Mouse (Mus musculus) heart, postnatal 36 days (tissue): ENCODE results near the gene Abcc9. TPM values are rescaled to one million over a fixed set of nuclear protein-coding genes. Genes with fewer than 3 reads are reported as not detected.
A peak's percentile ranks its signal among the peaks of the same experiment; 100 is the strongest.

Experiments
- DNase-seq, 2 experiments: peaks; one replicate each; pipeline ENCODE4 v3.0.0; 2021 to 2022
- intact Hi-C: fragments of 180-260 bp; cut with DNase I; formaldehyde crosslinking; loops from one replicate; pipeline ENCODE4 v1.15.1; 2025
- total RNA-seq, 2 experiments: library from RNA; stranded (reverse); gene quantifications; 2 replicates each; pipeline ENCODE4 v1.2.3; 2021

Gene Abcc9
- total RNA-seq, 2 experiments from 2014 or later = 238 to 242 TPM

DNA sequence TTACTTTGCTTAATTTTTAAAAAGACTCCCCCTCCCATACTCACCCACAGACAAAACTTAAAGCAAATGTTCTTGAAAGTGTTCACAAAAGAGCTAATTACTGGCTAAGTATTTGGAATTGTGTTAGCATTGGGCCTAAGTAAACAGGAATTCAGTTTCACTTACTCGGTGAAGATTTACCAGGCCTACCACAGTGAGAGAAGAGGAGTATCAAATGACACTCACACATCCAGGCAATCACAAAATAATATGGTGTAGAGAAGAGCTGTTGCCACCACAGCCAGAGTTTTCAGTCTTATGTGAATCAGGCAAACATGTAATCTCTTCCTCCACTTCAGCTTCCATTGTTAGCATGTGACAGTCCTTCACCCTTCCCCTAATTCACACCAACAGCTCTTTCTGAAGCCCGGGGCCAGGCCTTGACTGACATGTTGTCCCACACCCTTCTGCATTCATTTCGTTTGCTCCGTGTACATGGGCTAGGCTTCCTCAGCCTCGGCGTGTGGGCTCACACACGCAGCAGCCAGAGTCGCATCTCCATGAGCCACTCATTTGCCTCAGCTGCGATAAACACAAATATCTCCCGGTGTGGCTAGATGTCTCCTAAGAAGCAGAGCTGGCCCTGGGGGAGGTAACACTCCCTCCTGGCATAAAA is 67.5 kb downstream of the Abcc9 start:
- no peak for DNase-seq
- intact Hi-C loops = no loop called here

DNA sequence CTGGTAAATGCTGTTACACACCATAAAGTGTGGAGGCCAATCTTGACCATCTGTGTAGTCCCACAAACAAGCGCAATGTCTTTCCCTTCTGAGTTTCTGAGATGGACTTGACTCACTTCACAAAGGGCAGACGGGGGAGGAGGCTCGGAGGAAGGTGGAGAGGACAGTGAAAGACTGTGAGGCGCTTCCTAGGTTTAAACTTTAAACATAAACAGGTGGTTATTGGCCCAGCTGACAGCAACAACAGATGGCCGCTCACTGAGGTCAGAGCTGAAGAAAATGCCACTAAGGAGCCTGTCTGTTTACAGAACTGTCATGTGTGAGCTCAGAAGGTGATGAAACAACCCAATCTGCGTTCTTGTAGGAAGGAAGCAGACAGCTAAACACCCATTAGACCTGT is 78.8 kb downstream of the Abcc9 start:
- DNase-seq = no peak
- intact Hi-C loops = no loop called here

DNA sequence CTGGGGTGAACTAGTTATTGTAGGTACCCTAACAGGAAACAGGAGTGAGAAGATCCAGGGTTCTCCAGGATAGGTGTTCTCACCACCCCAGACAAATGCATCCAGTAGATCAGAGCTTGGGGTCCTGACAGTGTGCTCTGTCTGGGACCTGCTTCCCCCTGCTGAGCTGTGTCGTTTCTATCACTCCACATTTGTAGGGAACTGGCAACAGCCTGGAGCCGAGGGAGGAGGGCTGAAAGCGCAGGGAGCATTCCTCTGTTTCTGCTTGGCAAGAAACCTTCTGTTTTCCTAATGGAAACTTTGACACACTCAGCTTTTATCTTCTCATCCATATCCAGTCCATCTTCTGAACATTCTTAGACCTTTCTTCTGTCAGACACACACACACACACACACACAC is 85.5 kb downstream of the Abcc9 start:
- intact Hi-C loops = no loop called here
- DNase-seq = peak in 1 of 2 experiments; percentile 25

DNA sequence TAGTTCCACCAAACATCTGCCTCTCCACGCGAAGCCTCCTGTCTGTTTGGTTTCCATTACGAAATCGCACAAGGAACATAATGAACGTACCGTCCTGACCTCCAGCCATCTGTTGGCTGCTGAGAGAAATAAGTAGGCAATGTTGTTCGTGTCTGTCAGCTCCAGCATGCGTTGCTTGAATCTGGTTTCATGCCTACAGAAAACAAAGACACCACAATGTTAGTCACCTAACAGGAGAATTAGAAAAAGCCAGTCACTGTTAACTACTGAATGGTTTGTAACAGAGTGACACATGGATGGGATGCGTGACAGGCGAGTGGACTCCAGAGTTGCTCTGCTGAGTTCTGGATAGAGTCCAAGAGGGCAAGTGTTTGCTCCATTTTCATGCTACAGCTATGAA is 87.8 kb downstream of the Abcc9 start:
- intact Hi-C loops = loop anchor here (5.0 kb wide), 1 partner anchor 108 kb away; no protein-coding TSS in a partner anchor
- DNase-seq = peak; percentile 24 to 31

DNA sequence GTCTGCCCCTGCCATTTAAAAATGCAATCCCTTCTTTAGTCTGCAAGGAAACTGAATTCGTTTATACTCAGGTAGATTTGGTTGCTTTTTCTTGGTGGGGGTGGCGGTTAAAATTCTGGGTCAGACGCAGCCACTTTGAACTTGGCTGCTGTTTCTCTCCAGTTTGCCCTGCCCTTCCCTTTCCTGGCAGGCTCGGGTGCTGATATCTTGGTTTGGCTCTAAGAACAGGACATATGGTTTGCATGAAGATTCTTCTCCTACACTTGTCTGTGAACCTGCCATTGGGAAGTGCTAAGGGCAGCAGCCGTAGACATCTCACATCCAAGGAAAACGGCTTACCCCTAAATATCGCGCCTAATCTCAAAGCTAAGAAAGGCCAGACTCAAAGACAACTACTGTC is 89.7 kb downstream of the Abcc9 start:
- intact Hi-C loops = loop anchor here (5.0 kb wide), 1 partner anchor 110 kb away; no protein-coding TSS in a partner anchor
- DNase-seq = peak in 1 of 2 experiments; percentile 12

DNA sequence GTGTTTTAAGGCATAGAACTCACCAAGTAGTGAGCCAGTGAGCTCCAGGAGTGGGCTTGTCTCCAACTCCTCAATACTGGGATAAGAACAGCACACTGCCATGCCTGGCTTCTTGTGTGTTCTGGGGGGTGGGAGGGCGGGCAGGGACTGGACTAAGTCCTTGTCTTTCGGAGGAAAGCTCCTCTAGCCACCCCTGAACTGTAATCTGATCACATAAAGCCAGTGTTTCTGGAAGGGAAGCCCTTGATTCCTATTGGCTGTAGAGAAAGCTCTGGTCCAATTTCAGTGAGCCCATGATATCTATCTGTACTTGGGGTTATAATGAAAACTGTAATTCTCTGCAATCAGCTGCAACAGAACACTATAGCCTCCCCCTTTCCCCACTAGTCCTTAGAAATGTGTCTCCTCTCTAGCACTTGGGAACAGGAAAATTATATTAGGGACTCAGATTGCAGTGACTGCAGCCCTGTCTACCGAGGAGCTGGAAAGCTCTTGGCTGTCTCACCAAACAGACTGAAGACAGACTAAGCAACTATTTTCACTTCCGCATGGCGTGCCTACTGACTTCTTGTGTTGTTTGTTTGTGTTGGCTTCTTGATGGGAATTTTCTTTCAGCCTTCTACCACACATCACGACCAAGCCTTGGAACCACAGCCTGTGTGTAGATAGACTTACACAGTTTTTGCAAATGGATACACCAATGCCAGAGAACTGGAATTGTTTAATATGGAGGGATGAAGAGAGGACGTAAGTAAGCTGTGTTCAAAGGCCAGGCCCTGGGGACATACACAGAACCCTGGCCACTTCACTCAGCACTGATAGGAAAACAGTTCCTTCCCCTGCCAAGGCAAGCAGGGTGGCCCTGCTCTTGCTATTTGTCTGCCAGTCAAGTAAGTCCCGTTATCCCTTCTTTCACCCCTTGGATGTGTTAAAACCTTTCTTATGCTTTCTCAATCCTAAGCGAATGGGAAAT is 92.4 kb downstream of the Abcc9 start:
- intact Hi-C loops = loop anchor here (5.0 kb wide), 1 partner anchor 113 kb away; no protein-coding TSS in a partner anchor
- DNase-seq = peak in 1 of 2 experiments; percentile 11

DNA sequence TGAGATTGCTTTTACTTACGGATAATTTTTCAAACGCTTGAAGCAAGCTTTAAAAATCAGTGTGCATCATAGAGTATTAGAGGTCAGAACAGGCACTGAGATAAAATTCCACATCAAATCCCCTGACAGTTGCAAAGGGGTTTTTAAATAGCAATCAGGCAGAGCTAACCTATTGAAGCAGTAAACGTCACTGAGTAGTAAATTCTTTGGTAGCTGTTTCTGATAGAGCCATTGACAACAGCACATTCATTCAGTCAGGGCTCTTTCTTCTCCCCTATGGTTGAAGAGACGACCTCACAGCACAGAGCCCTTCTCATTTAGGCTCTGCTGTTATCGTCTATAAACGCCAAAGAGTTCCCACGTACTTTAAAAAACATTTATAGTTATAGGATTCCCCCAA is 95.0 kb downstream of the Abcc9 start:
- intact Hi-C loops = no loop called here

DNA sequence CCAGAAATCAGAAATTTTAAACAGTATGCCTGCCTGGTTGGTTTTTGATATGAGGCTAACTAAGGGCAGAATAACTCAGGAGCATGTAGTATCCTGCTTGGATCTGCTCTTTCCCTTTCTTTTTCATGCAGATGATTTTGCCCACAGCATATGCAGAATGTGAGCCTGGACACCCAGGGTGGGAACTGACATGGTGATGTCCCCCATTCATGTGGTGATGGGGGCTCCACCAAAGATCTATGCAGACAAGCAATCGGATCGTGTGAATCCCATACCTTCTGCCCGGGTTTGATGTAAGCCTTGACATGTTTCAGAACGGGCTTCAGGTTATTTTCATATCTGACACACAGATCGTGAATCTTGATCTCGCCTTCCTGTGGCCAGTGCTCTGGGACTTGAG is 99.3 kb downstream of the Abcc9 start:
- intact Hi-C loops = no loop called here
- DNase-seq = no peak

More for the DNA sequence above, 95.0 kb downstream of the Abcc9 start:
- no peak for DNase-seq

DNA sequence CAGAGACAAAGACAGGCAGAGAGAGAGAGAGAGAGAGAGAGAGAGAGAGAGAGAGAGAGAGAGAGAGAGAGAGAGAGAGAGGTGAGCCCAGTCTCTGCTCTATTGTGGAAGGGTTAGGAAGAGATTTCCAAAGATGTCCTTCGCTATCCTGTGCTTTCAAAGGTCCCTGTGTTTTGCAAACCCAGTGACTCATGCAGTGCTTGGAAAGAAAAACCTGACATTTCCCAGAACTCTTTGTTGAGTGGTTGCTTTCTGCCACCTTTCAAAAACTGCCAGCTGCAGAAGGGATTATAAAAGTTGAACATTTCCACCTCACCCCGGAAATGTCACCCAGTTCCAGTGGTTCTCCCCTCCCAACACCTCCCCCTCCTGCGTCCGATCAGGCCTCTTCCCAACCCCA is 123.3 kb downstream of the Abcc9 start:
- intact Hi-C loops = no loop called here
- DNase-seq = no peak

DNA sequence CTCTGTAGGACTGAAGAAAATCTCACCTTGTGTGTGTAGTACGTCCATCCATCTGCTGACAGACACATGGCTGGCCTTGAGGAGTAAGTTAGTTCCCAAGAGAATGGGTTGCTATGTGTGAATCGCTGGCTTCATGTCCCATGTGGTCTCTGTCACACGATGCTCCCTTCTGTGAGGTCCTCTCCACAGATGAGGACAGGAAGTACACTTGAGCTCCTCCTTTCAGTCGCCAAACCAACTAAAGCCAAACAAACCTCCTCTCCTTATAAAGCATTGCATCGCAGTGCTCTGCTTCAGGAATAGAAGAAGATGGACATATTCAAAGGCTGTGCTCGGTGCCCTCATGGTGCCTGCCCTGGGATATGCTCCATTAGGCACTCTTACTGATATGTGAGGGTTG is 124.3 kb downstream of the Abcc9 start:
- no peak for DNase-seq
- intact Hi-C loops = no loop called here

DNA sequence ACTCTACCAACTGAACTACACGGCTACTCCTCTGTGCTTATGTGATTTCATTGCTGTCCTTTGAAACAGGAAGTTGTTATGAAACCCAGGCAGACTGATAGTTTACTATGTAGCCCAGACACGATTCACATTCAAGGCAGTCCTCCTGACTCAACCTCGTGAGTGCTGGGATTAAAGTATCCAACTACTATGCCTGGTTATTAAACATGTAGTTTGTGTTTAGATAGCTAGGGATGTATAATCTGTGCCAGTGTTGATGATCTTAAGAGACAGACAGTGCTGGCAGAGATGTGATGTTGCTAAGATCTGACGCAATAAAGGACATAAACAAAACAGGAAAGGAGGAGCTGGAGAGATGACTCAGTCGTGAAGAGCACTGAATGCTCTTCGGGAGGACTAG is 129.2 kb downstream of the Abcc9 start:
- DNase-seq = no peak
- intact Hi-C loops = no loop called here

DNA sequence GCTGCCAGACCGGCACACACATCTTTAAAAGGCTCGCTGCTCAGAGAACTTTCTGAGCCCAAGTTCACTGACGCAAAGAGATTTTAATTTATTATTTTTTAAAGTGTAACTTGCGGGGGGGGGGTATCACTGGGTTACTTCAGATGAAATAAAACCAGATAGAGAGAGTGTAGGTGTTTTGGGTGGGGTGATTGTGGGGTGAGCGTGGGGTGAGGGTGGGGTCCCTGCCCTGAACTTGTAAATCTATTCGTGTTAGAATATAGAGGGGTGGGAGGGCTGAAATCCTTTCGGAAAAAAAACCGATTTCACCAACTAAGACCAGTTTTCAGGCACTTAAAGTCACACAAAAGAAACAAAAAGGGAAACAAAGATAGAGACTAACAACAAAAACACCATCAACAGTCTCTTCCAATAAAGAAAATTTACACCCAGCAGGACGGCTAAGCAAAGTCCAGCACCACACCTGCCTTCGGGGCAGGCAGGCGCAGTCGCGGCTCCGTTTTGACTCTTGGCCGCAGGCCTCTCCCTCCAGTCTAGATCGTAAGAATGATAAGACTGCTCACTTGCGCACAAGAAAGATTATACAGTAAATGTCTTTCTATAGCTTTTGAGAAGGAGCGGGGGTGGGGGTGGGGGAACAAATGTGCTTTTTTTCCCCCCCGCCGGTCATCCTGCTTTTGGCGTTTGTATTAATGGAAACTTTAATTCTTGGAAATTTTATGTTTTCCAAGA is 130.3 kb downstream of the Abcc9 start:
- intact Hi-C loops = no loop called here
- DNase-seq = peak in 1 of 2 experiments; percentile 22

DNA sequence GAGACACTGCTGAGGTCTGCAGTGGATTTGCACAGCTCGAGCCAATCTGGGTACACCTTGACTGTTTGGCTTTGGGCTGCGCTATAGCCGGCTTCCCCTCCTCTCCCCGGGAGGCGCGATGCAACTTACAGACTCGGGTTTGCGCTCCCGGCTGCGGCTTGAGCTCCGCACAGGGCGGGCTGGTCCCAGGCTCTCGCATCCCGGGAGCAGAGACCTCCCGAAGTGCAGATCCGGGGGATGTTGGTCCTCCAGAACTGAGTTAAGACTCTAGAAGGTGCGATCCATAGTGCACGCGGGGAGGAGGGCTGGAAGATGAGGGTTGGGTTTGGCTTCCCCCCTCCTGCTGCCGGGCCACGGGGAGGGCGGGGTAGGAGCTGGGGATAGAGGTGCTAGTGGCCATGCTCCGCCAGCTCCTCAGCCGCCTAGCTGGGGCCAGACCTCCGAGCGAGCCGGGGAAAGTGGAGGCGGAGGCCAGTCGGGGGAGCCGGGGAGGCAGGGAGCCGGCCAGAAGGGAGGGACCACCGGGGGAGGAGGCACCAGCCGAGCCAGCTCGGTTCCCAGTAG is 131.0 kb downstream of the Abcc9 start, which contains the start of gene Kcnj8:
Kcnj8 (minus strand) TSS at position 560 of the 564 bp plus-strand sequence.
- DNase-seq = peak; percentile 76 to 81
- intact Hi-C loops = no loop called here

DNA sequence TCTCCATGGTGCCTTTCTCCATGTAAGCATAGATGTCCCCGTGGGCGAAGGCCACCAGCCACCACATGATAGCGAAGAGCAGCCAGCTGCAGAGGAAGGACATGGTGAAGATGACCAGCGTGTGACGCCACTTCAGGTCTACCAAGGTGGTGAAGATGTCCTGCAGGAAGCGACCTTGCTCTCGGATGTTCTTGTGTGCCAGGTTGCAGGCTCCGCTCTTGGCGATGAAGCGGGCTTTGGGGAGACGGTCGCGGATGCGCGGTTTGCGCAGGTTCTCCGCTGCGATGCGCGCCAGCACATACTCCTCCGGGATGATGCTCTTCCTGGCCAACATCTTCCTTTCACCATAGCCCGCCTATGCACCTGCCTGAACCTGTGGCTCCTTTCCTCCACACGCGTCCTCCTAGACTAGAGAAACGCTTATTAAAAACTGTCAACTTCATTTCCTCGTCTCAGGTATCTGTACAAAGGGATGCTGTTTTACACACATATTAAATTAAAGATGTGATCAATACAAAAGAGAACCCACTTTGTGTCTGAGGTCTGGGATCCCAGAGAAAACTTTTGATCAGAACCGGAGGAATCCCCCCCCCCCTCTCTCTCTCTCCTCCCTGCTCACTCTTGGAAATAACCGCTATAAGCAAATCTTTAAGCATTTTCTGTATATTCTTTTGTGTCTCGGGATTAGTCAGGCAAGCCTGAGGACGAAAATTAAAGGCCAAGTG is 131.9 kb downstream of the Abcc9 start:
- intact Hi-C loops = no loop called here
- no peak for DNase-seq

DNA sequence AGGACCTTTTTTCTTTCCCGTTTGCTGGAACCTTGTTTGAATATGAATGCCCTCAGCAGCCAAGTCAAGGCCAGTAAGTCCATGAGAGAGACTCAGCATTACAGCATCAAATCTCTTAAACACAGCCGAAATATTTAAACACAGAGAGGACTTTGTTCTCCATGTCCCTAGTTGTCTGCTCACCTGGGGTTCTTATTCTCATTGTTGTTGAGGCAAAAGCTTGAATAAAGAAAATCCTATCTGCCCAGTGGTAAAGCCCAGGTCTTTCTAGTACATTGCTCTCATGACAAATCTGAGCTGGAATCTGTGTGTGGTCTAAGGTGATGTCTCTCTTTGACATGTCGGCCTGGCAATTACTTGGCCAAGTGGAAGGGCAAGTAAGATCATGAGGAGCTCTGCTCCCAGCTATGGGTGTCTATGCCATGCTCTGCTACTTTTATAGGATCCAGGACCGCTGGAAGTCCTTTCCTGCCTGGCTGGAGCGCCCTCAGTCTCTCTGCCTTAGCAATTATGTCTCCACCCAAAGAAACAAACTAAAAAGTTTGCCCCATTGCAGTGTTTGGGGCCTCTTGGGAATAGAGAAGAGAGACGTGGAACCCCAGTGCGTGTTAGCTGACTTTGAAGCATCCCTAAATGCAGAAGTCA is 133.3 kb downstream of the Abcc9 start:
- no peak for DNase-seq
- intact Hi-C loops = loop anchor here (5.0 kb wide), 1 partner anchor 37 kb away; no protein-coding TSS in a partner anchor

DNA sequence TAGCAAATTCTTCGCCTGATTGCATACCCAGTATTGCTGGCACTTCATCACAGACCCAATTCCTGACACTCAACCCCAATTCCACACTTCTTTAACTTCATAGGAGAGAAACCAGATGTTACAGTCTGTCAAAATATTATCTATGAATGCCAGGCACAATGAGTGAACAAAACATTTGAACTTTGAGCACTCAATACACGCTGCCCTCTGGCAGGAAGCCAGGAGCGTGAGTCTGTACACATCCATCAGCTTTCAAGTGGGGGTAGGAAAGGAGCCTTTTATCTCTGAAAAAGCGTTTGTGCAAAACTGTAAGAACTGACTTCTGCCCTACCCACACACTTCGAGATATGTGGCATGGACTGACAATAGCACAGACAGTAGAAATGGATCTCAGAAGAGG is 134.7 kb downstream of the Abcc9 start:
- intact Hi-C loops = loop anchor here (5.0 kb wide), 1 partner anchor 35 kb away; no protein-coding TSS in a partner anchor
- DNase-seq = no peak

DNA sequence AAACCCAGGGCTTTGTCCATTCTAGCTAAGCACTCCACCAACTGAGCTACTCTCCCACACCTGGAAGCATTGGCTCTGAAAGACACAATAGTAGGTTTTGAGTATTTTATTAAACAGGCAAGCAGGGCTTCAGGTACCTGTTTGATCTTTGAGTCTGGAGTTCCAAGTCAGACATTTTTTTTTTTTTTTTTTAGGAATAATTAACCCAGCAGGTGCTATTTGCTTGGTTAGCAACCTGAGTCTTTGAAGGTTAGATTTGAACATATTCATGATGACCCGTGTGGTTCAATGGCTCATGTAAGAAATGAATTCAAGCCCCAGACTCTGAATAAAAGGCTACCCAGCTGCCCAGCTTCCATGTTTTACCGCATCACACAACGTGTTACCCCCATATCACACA is 137.4 kb downstream of the Abcc9 start:
- intact Hi-C loops = loop anchor here (5.0 kb wide), 1 partner anchor 32 kb away; no protein-coding TSS in a partner anchor
- DNase-seq = no peak

DNA sequence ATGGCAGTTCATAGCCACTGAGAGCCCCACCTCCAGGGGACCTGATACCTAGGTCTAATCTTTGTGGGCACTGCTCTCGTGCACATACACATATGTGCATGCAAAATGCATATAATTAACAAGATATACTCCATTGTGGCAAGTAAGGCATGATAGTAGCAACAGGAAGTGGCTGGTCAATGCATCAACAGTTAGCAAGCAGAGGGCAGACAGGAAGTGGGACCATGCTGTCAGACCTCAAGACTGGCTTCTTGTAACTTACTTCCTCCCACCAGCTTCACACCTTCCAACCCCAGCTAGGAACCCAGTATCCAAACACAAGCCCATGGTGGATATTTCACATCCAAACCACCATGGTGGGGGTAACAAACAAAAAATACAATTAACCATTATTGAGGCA is 141.0 kb downstream of the Abcc9 start:
- intact Hi-C loops = no loop called here
- DNase-seq = no peak
